Mouse (Mus musculus): ENCODE measurements around the gene Zscan25. TPM values are rescaled to one million over a fixed set of nuclear protein-coding genes. Genes with fewer than 3 reads are reported as not detected.
A peak's percentile ranks its signal among the peaks of the same experiment; 100 is the strongest.
"Not testable (repeated sequence)": the region's sequence is repeated elsewhere in the genome, so short reads cannot be mapped to it uniquely, and the experiment has no call there.

Gene Zscan25
- 0.95 and 1.00 TPM in 2 replicates for polyA plus RNA-seq (2015; fragmentation: Nextera tagmentation; extraction: Ambion mirVana)

GRCm38 (mm10) chr5:145280371-145281143 lies at the start of gene Zscan25:
TSS of gene Zscan25 (plus strand) at chr5:145280500.
- peaks cover 31% of the 10 kb centered on the region for H3K36me3 ChIP-seq
- peaks cover 16% of the 10 kb centered on the region for H3K4me1 ChIP-seq (replicated peaks)
- H3K9ac ChIP-seq (replicated peaks), result peak within 1 kb of the TSS; percentile 97
- peak; percentile 99 for ATAC-seq
- under 1% methylated on average over 50 of the region's 50 CpGs for WGBS
- peak within 1 kb of the TSS; percentile 93 for H3K4me3 ChIP-seq (replicated peaks)
- no peaks in the 10 kb centered on the region for H3K27me3 ChIP-seq
- no peaks in the 10 kb centered on the region for H3K9me3 ChIP-seq
- H3K27ac ChIP-seq, result peak within 1 kb of the TSS; percentile 90
- H3K4me2 ChIP-seq (replicated peaks), result peak within 1 kb of the TSS; percentile 85

GRCm38 (mm10) chr5:145230641-145231040 lies 49.7 kb upstream of the Zscan25 start:
- peaks cover 21% of the 10 kb centered on the region for H3K4me1 ChIP-seq (replicated peaks)
- 86% methylated on average over 4 of the region's 4 CpGs for WGBS
- no peaks in the 10 kb centered on the region for H3K27me3 ChIP-seq
- H3K27ac ChIP-seq, result no peak overlapping the region
- H3K4me2 ChIP-seq (replicated peaks), result peak overlapping the region; percentile 69
- peak overlapping the region; percentile 98 for H3K9ac ChIP-seq (replicated peaks)
- peaks cover 24% of the 10 kb centered on the region for H3K36me3 ChIP-seq
- no peak for ATAC-seq
- peak overlapping the region; percentile 91 for H3K4me3 ChIP-seq (replicated peaks)
- H3K9me3 ChIP-seq, result no peaks in the 10 kb centered on the region

GRCm38 (mm10) chr5:145231367-145231871 lies 48.9 kb upstream of the Zscan25 start, which contains the start of gene Zfp655:
TSS of gene Zfp655 (plus strand) at chr5:145231715.
- Histone ChIP-seq H3K9me3 (no peaks in the 10 kb centered on the region), H3K4me3 (replicated peaks) (peak within 1 kb of the TSS; percentile 91), H3K27ac (peak within 1 kb of the TSS; percentile 84), H3K9ac (replicated peaks) (peak within 1 kb of the TSS; percentile 98), H3K36me3 (peaks cover 31% of the 10 kb centered on the region), H3K27me3 (no peaks in the 10 kb centered on the region), H3K4me2 (replicated peaks) (peak within 1 kb of the TSS; percentile 69), H3K4me1 (replicated peaks) (peaks cover 21% of the 10 kb centered on the region)
- ATAC-seq, result peak; percentile 98
- 0% methylated on average over 42 of the region's 42 CpGs for WGBS

- Histone ChIP-seq H3K27me3 (no peaks in the 10 kb centered on the region), H3K36me3 (peaks cover 34% of the 10 kb centered on the region), H3K4me1 (replicated peaks) (peaks cover 21% of the 10 kb centered on the region), H3K4me3 (replicated peaks) (peak overlapping the region; percentile 91), H3K9me3 (no peaks in the 10 kb centered on the region), H3K27ac (peak overlapping the region; percentile 84), H3K9ac (replicated peaks) (peak overlapping the region; percentile 98), H3K4me2 (replicated peaks) (peak overlapping the region; percentile 69)
- WGBS, result under 1% methylated on average over 38 of the region's 49 CpGs
- ATAC-seq, result no peak
Measured at GRCm38 (mm10) chr5:145231893-145232411, 48.3 kb upstream of the Zscan25 start.

- no peaks in the 10 kb centered on the region for H3K9me3 ChIP-seq
- H3K9ac ChIP-seq (replicated peaks), result no peak overlapping the region
- H3K4me3 ChIP-seq (replicated peaks), result no peak overlapping the region
- H3K4me1 ChIP-seq (replicated peaks), result peaks cover 21% of the 10 kb centered on the region
- H3K36me3 ChIP-seq, result peaks cover 55% of the 10 kb centered on the region
- no peaks in the 10 kb centered on the region for H3K27me3 ChIP-seq
- no peak for ATAC-seq
- H3K27ac ChIP-seq, result no peak overlapping the region
- no peak overlapping the region for H3K4me2 ChIP-seq (replicated peaks)
Measured at GRCm38 (mm10) chr5:145234636-145235035, 45.7 kb upstream of the Zscan25 start.

GRCm38 (mm10) chr5:145249520-145249919 lies 30.8 kb upstream of the Zscan25 start:
- no peak for ATAC-seq
- Histone ChIP-seq H3K9ac (replicated peaks) (no peak overlapping the region), H3K4me1 (replicated peaks) (no peaks in the 10 kb centered on the region), H3K9me3 (no peaks in the 10 kb centered on the region), H3K4me2 (replicated peaks) (no peak overlapping the region), H3K4me3 (replicated peaks) (no peak overlapping the region), H3K36me3 (peaks cover 70% of the 10 kb centered on the region), H3K27me3 (no peaks in the 10 kb centered on the region), H3K27ac (no peak overlapping the region)
- WGBS, result 94% methylated on average over 3 of the region's 3 CpGs

GRCm38 (mm10) chr5:145273568-145273967 lies 6.7 kb upstream of the Zscan25 start:
- not testable (repeated sequence) for H3K9me3 ChIP-seq; H3K4me3 ChIP-seq (replicated peaks); H3K4me1 ChIP-seq (replicated peaks); H3K27me3 ChIP-seq; H3K27ac ChIP-seq; ATAC-seq; H3K4me2 ChIP-seq (replicated peaks); H3K9ac ChIP-seq (replicated peaks); H3K36me3 ChIP-seq
- WGBS, result 92% methylated on average over 2 of the region's 2 CpGs

GRCm38 (mm10) chr5:145279948-145280347 lies 352 bp upstream of the Zscan25 start:
- Histone ChIP-seq H3K9ac (replicated peaks) (no peak overlapping the region), H3K9me3 (no peaks in the 10 kb centered on the region), H3K27me3 (no peaks in the 10 kb centered on the region), H3K4me2 (replicated peaks) (no peak overlapping the region), H3K4me3 (replicated peaks) (peak overlapping the region; percentile 93; the same call in 1 of the 2 replicates), H3K4me1 (replicated peaks) (peaks cover 16% of the 10 kb centered on the region), H3K36me3 (peaks cover 25% of the 10 kb centered on the region), H3K27ac (no peak overlapping the region)
- 90% methylated on average over 2 of the region's 2 CpGs for WGBS
- ATAC-seq, result peak; percentile 65

GRCm38 (mm10) chr5:145288382-145288781 lies 8.1 kb downstream of the Zscan25 start:
- H3K4me3 ChIP-seq (replicated peaks), result no peak overlapping the region
- 93% methylated on average over 5 of the region's 5 CpGs for WGBS
- H3K9ac ChIP-seq (replicated peaks), result no peak overlapping the region
- no peaks in the 10 kb centered on the region for H3K4me1 ChIP-seq (replicated peaks)
- H3K4me2 ChIP-seq (replicated peaks), result no peak overlapping the region
- H3K27ac ChIP-seq, result no peak overlapping the region
- ATAC-seq, result 0 out of 2 replicates have a peak, but pooled peaks have one; percentile 27
- no peaks in the 10 kb centered on the region for H3K27me3 ChIP-seq
- H3K9me3 ChIP-seq, result no peaks in the 10 kb centered on the region
- H3K36me3 ChIP-seq, result peaks cover 95% of the 10 kb centered on the region

- H3K9me3 ChIP-seq, result no peaks in the 10 kb centered on the region
- no peak overlapping the region for H3K9ac ChIP-seq (replicated peaks)
- H3K27me3 ChIP-seq, result no peaks in the 10 kb centered on the region
- no peak for ATAC-seq
- 98% methylated on average over 16 of the region's 16 CpGs for WGBS
- no peaks in the 10 kb centered on the region for H3K4me1 ChIP-seq (replicated peaks)
- no peak overlapping the region for H3K4me2 ChIP-seq (replicated peaks)
- H3K4me3 ChIP-seq (replicated peaks), result no peak overlapping the region
- H3K27ac ChIP-seq, result no peak overlapping the region
- peaks cover 91% of the 10 kb centered on the region for H3K36me3 ChIP-seq
Measured at GRCm38 (mm10) chr5:145290697-145291096, 10.4 kb downstream of the Zscan25 start.

GRCm38 (mm10) chr5:145292398-145292797 lies 12.1 kb downstream of the Zscan25 start:
- no peak overlapping the region for H3K9ac ChIP-seq (replicated peaks)
- H3K4me1 ChIP-seq (replicated peaks), result no peaks in the 10 kb centered on the region
- ATAC-seq, result no peak
- no peak overlapping the region for H3K4me3 ChIP-seq (replicated peaks)
- H3K36me3 ChIP-seq, result peaks cover 76% of the 10 kb centered on the region
- H3K27me3 ChIP-seq, result no peaks in the 10 kb centered on the region
- WGBS, result 93% methylated on average over 6 of the region's 6 CpGs
- H3K4me2 ChIP-seq (replicated peaks), result no peak overlapping the region
- no peaks in the 10 kb centered on the region for H3K9me3 ChIP-seq
- no peak overlapping the region for H3K27ac ChIP-seq

- H3K4me2 ChIP-seq (replicated peaks), result no peak overlapping the region
- H3K27me3 ChIP-seq, result no peaks in the 10 kb centered on the region
- no peak overlapping the region for H3K4me3 ChIP-seq (replicated peaks)
- no peak for ATAC-seq
- no peak overlapping the region for H3K9ac ChIP-seq (replicated peaks)
- no peaks in the 10 kb centered on the region for H3K4me1 ChIP-seq (replicated peaks)
- H3K9me3 ChIP-seq, result no peaks in the 10 kb centered on the region
- H3K27ac ChIP-seq, result no peak overlapping the region
- H3K36me3 ChIP-seq, result 0 out of 2 replicates have a peak, but pooled peaks cover 3% of the 10 kb centered on the region
Measured at GRCm38 (mm10) chr5:145300469-145300868, 20.2 kb downstream of the Zscan25 start.
